Mouse (Mus musculus): ENCODE data around the gene Atp1b2.

GRCm38 (mm10) chr11:69580572-69581146 lies 25.1 kb downstream of the Atp1b2 start:
- TF ChIP-seq USF2 (conservative IDR thresholded peaks at IDR 0.05; ENCODE audit: low read depth, low read length) (no peak), CTCF (conservative IDR thresholded peaks at IDR 0.05 in 1 of 2, IDR thresholded peaks at IDR 0.05 in 1 of 2; ENCODE audit: low read depth in 2 of 2, low read length in 2 of 2) (no peak), SIN3A (IDR thresholded peaks at IDR 0.05; ENCODE audit: low read length) (no peak), E2F4 (IDR thresholded peaks at IDR 0.05; ENCODE audit: insufficient replicate concordance, low read depth, low read length) (no peak), POLR2A (IDR thresholded peaks at IDR 0.05; ENCODE audit: low read depth, low read length) (no peak), CHD2 (IDR thresholded peaks at IDR 0.05; ENCODE audit: low read length) (no peak), EP300 (IDR thresholded peaks at IDR 0.05; ENCODE audit: low read length) (no peak), HCFC1 (IDR thresholded peaks at IDR 0.05; ENCODE audit: low read depth, low read length) (no peak), ZC3H11A (IDR thresholded peaks at IDR 0.05; ENCODE audit: low read depth, low read length) (no peak), GABPA (IDR thresholded peaks at IDR 0.05; ENCODE audit: insufficient replicate concordance, low read depth, low read length) (no peak), JUN (IDR thresholded peaks at IDR 0.05; ENCODE audit: insufficient read depth, low read depth, low read length) (no peak)

Data from CH12.LX (cell line).